Mouse (Mus musculus): ENCODE results near the gene Wdr44. TPM values are rescaled to one million over a fixed set of nuclear protein-coding genes. Genes with fewer than 3 reads are reported as not detected.

The Wdr44 gene
- total RNA-seq (2023): 10 to 100 TPM; 42.6 to 42.7 TPM

DNA sequence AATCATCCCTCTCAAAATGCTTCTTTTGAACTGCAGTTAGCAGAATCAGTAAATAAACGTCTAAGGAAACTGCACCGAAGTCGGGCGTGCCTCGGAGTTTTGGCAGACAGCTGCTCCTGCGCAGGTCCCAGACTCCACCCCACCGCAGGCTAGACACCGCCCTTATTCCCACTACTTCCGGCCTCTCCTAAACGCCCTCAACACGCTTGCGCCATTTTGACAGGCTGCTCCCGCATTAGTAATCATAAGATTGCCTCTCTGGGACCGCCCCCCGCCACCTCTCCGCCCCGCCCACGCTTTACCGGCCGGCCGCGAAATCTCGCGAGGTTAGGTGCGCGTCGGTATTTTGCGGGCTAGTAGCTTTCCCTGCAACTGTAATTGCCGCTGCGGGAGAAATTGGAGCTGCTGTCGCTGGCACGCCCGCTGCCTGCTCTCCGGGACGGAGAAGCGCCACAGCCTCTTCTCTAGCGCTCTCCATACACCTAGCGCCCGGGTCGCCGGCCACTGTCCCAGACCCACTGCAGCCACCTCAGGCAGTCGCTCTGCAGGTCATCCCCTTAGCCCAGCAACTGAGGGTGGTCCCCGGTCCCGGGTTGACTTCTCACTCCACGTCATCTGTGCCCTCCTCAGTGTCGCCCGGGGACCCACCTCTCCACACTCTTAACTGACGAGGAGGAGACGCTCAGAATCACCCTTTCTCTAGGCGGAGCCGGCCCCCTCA is at the start of gene Wdr44:
Wdr44 (plus strand) TSS at position 330 of the 721 bp plus-strand sequence.

Other genes starting within 250 kb of the Wdr44 start
- not detected for gene Gm4907, start 189.5 kb downstream of the Wdr44 start, total RNA-seq (2023)

Data from T-cell, adult 66 days (primary cell).